Mouse (Mus musculus): ENCODE measurements around the gene Stag3. TPM values are rescaled to one million over a fixed set of nuclear protein-coding genes. Genes with fewer than 3 reads are reported as not detected.

The Stag3 gene
- 3.3 and 4.5 TPM in 2 replicates for polyA plus RNA-seq (2016; fragmentation: Nextera tagmentation; extraction: Ambion mirVana)

GRCm38 (mm10) chr5:138279585-138280424 is at the start of gene Stag3, which contains the start of the genes Gm43720 and Gpc2:
TSS of gene Stag3 (plus strand) at chr5:138280240.
TSS of gene Gm43720 (minus strand) at chr5:138279958.
TSS of gene Gpc2 (minus strand) at chr5:138280005.
- H3K27me3 ChIP-seq (replicated peaks), result peaks cover 4% of the 10 kb centered on the region

GRCm38 (mm10) chr5:138233778-138234177 is 46.3 kb upstream of the Stag3 start:
- WGBS, result 73% methylated on average over 2 of the region's 2 CpGs
- Histone ChIP-seq H3K4me1 (replicated peaks) (no peaks in the 10 kb centered on the region), H3K9ac (no peak overlapping the region), H3K36me3 (no peaks in the 10 kb centered on the region), H3K9me3 (replicated peaks) (no peaks in the 10 kb centered on the region), H3K4me2 (no peak overlapping the region), H3K27ac (ENCODE audit: poor library complexity, severe bottlenecking) (no peak overlapping the region), H3K4me3 (no peak overlapping the region), H3K27me3 (replicated peaks) (no peaks in the 10 kb centered on the region)
- no peak for ATAC-seq (ENCODE audit: insufficient number of reproducible peaks, low FRiP score)

More at GRCm38 (mm10) chr5:138279585-138280424, at the start of gene Stag3, which contains the start of the genes Gm43720 and Gpc2:
- Histone ChIP-seq H3K9ac (peak within 1 kb of the TSS; percentile 75), H3K36me3 (peaks cover 12% of the 10 kb centered on the region), H3K27ac (ENCODE audit: poor library complexity, severe bottlenecking) (no peak within 1 kb of the TSS), H3K4me2 (peak within 1 kb of the TSS; percentile 80), H3K4me1 (replicated peaks) (peaks cover 17% of the 10 kb centered on the region), H3K4me3 (peak within 1 kb of the TSS; percentile 67), H3K9me3 (replicated peaks) (peaks cover 7% of the 10 kb centered on the region; the same call in 1 of the 2 replicates)
- ATAC-seq (ENCODE audit: insufficient number of reproducible peaks, low FRiP score), result peak; percentile 98
- WGBS, result under 1% methylated on average over 56 of the region's 56 CpGs

- Histone ChIP-seq H3K27ac (ENCODE audit: poor library complexity, severe bottlenecking) (no peak overlapping the region), H3K9ac (no peak overlapping the region), H3K27me3 (replicated peaks) (no peaks in the 10 kb centered on the region), H3K4me3 (no peak overlapping the region), H3K4me1 (replicated peaks) (no peaks in the 10 kb centered on the region), H3K9me3 (replicated peaks) (no peaks in the 10 kb centered on the region), H3K36me3 (no peaks in the 10 kb centered on the region), H3K4me2 (no peak overlapping the region)
- no peak for ATAC-seq (ENCODE audit: insufficient number of reproducible peaks, low FRiP score)
Observed at GRCm38 (mm10) chr5:138234224-138234623, 45.8 kb upstream of the Stag3 start.

GRCm38 (mm10) chr5:138241511-138241910 is 38.5 kb upstream of the Stag3 start:
- Histone ChIP-seq H3K36me3 (no peaks in the 10 kb centered on the region), H3K4me1 (replicated peaks) (no peaks in the 10 kb centered on the region), H3K4me3 (no peak overlapping the region), H3K9me3 (replicated peaks) (peaks cover 3% of the 10 kb centered on the region; the same call in 1 of the 2 replicates), H3K4me2 (no peak overlapping the region), H3K9ac (no peak overlapping the region), H3K27ac (ENCODE audit: poor library complexity, severe bottlenecking) (no peak overlapping the region), H3K27me3 (replicated peaks) (no peaks in the 10 kb centered on the region)
- ATAC-seq (ENCODE audit: insufficient number of reproducible peaks, low FRiP score), result no peak
- 20% methylated on average over 2 of the region's 2 CpGs for WGBS

- H3K9ac ChIP-seq, result no peak overlapping the region
- H3K36me3 ChIP-seq, result no peaks in the 10 kb centered on the region
- 81% methylated on average over 12 of the region's 12 CpGs for WGBS
- no peak overlapping the region for H3K4me2 ChIP-seq
- H3K9me3 ChIP-seq (replicated peaks), result no peaks in the 10 kb centered on the region
- peaks cover 6% of the 10 kb centered on the region for H3K4me1 ChIP-seq (replicated peaks)
- no peak overlapping the region for H3K27ac ChIP-seq (ENCODE audit: poor library complexity, severe bottlenecking)
- H3K4me3 ChIP-seq, result no peak overlapping the region
- ATAC-seq (ENCODE audit: insufficient number of reproducible peaks, low FRiP score), result no peak
- no peaks in the 10 kb centered on the region for H3K27me3 ChIP-seq (replicated peaks)
Observed at GRCm38 (mm10) chr5:138251144-138251543, 28.9 kb upstream of the Stag3 start.

GRCm38 (mm10) chr5:138253061-138253460 is 27.0 kb upstream of the Stag3 start:
- Histone ChIP-seq H3K27me3 (replicated peaks) (no peaks in the 10 kb centered on the region), H3K27ac (ENCODE audit: poor library complexity, severe bottlenecking) (no peak overlapping the region), H3K36me3 (0 out of 2 replicates have a peak, but pooled peaks cover 3% of the 10 kb centered on the region), H3K4me3 (no peak overlapping the region), H3K9me3 (replicated peaks) (no peaks in the 10 kb centered on the region), H3K4me1 (replicated peaks) (peaks cover 14% of the 10 kb centered on the region), H3K4me2 (no peak overlapping the region), H3K9ac (no peak overlapping the region)
- 85% methylated on average over 3 of the region's 3 CpGs for WGBS
- no peak for ATAC-seq (ENCODE audit: insufficient number of reproducible peaks, low FRiP score)

- H3K9ac ChIP-seq, result peak within 1 kb of the TSS; percentile 83
- peak within 1 kb of the TSS; percentile 84 for H3K4me3 ChIP-seq
- under 1% methylated on average over 38 of the region's 38 CpGs for WGBS
- peak within 1 kb of the TSS; percentile 86 for H3K27ac ChIP-seq (ENCODE audit: poor library complexity, severe bottlenecking)
- H3K4me2 ChIP-seq, result peak within 1 kb of the TSS; percentile 90
- peaks cover 26% of the 10 kb centered on the region for H3K36me3 ChIP-seq
- ATAC-seq (ENCODE audit: insufficient number of reproducible peaks, low FRiP score), result peak; percentile 100
- no peaks in the 10 kb centered on the region for H3K9me3 ChIP-seq (replicated peaks)
- peaks cover 37% of the 10 kb centered on the region for H3K4me1 ChIP-seq (replicated peaks)
- H3K27me3 ChIP-seq (replicated peaks), result no peaks in the 10 kb centered on the region
Observed at GRCm38 (mm10) chr5:138255353-138256093, 24.5 kb upstream of the Stag3 start, which contains the start of gene Lamtor4. TSS of gene Lamtor4 (plus strand) at chr5:138255482.

- H3K4me2 ChIP-seq, result peak overlapping the region; percentile 90
- H3K27ac ChIP-seq (ENCODE audit: poor library complexity, severe bottlenecking), result peak overlapping the region; percentile 86
- no peaks in the 10 kb centered on the region for H3K9me3 ChIP-seq (replicated peaks)
- H3K36me3 ChIP-seq, result peaks cover 31% of the 10 kb centered on the region
- peaks cover 42% of the 10 kb centered on the region for H3K4me1 ChIP-seq (replicated peaks)
- peak overlapping the region; percentile 83 for H3K9ac ChIP-seq
- ATAC-seq (ENCODE audit: insufficient number of reproducible peaks, low FRiP score), result peak; percentile 3; the same call in 1 of the 2 replicates
- H3K4me3 ChIP-seq, result peak overlapping the region; percentile 84
- WGBS, result 19% methylated on average over 7 of the region's 7 CpGs
- no peaks in the 10 kb centered on the region for H3K27me3 ChIP-seq (replicated peaks)
Observed at GRCm38 (mm10) chr5:138256094-138256467, 24.0 kb upstream of the Stag3 start.

- Histone ChIP-seq H3K9me3 (replicated peaks) (no peaks in the 10 kb centered on the region), H3K27ac (ENCODE audit: poor library complexity, severe bottlenecking) (no peak overlapping the region), H3K4me2 (0 out of 2 replicates have a peak overlapping the region, but pooled peaks have one; percentile 90), H3K27me3 (replicated peaks) (no peaks in the 10 kb centered on the region), H3K4me1 (replicated peaks) (peaks cover 52% of the 10 kb centered on the region), H3K9ac (no peak overlapping the region), H3K4me3 (no peak overlapping the region), H3K36me3 (peaks cover 41% of the 10 kb centered on the region)
- WGBS, result 85% methylated on average over 10 of the region's 10 CpGs
- ATAC-seq (ENCODE audit: insufficient number of reproducible peaks, low FRiP score), result no peak
Observed at GRCm38 (mm10) chr5:138256966-138257584, 23.0 kb upstream of the Stag3 start.

- H3K4me2 ChIP-seq, result no peak overlapping the region
- no peak overlapping the region for H3K9ac ChIP-seq
- no peak overlapping the region for H3K4me3 ChIP-seq
- no peak for ATAC-seq (ENCODE audit: insufficient number of reproducible peaks, low FRiP score)
- H3K27me3 ChIP-seq (replicated peaks), result no peaks in the 10 kb centered on the region
- peaks cover 42% of the 10 kb centered on the region for H3K36me3 ChIP-seq
- H3K27ac ChIP-seq (ENCODE audit: poor library complexity, severe bottlenecking), result no peak overlapping the region
- WGBS, result 93% methylated on average over 4 of the region's 4 CpGs
- H3K4me1 ChIP-seq (replicated peaks), result peaks cover 57% of the 10 kb centered on the region
- no peaks in the 10 kb centered on the region for H3K9me3 ChIP-seq (replicated peaks)
Observed at GRCm38 (mm10) chr5:138257585-138257978, 22.5 kb upstream of the Stag3 start.
